Mouse (Mus musculus): ENCODE data around the gene Pola1.

- TF ChIP-seq CTCF (IDR thresholded peaks at IDR 0.05; ENCODE audit: low read depth), result no peak
- no peak for TF ChIP-seq EP300 (IDR thresholded peaks at IDR 0.05; ENCODE audit: low read depth)
Measured at GRCm38 (mm10) chrX:93321336-93321735, 310.6 kb downstream of the Pola1 start.

All from liver, postnatal 0 days (tissue).